Mouse (Mus musculus) lung, embryonic 15.5 days (tissue): ENCODE measurements at regions not wholly inside any gene's neighbourhood (a gene's known extent, or its start where the extent isn't known, plus 50 kb on each side); places are given as distances from the start of the nearest gene placed in this dataset.
"Not testable (repeated sequence)": the region's sequence is repeated elsewhere in the genome, so short reads cannot be mapped to it uniquely, and the experiment has no call there.

Experiments
- ATAC-seq: fragments of 200-750 bp; cut with Nextera tagmentation; 2 replicates; pipeline ENCODE4 v1.8.0; 2017; ENCODE audit warnings: moderate number of reproducible peaks, borderline replicate concordance; ENCODE audit not compliant: low FRiP score, low TSS enrichment; ENCODE audit errors: extremely low read depth
- H3K27ac ChIP-seq: fragments of 300-500 bp; sonication (generic); 2 replicates; pipeline ENCODE4 v1.5.1; 2015; ENCODE audit warnings: moderate library complexity, mild to moderate bottlenecking, inconsistent platforms
- H3K27me3 ChIP-seq: fragments of 300-500 bp; sonication (generic); 2 replicates; pipeline ENCODE4 v1.6.1; 2015; ENCODE audit warnings: inconsistent platforms
- H3K36me3 ChIP-seq: fragments of 300-500 bp; sonication (generic); 2 replicates; pipeline ENCODE4 v1.6.1; 2015; ENCODE audit warnings: inconsistent platforms
- H3K4me1 ChIP-seq: fragments of 300-500 bp; sonication (generic); 2 replicates; pipeline ENCODE4 v1.6.1; 2015; ENCODE audit warnings: inconsistent platforms
- H3K4me2 ChIP-seq: fragments of 300-500 bp; sonication (generic); 2 replicates; pipeline ENCODE4 v1.6.1; 2015; ENCODE audit warnings: inconsistent platforms, mild to moderate bottlenecking, moderate library complexity
- H3K4me3 ChIP-seq: fragments of 300-500 bp; sonication (generic); 2 replicates; pipeline ENCODE4 v1.5.1; 2015; ENCODE audit warnings: mild to moderate bottlenecking, inconsistent platforms
- H3K9ac ChIP-seq: fragments of 300-500 bp; sonication (generic); 2 replicates; pipeline ENCODE4 v1.6.1; 2015; ENCODE audit warnings: inconsistent platforms
- H3K9me3 ChIP-seq: fragments of 300-500 bp; sonication (generic); 2 replicates; pipeline ENCODE4 v1.6.1; 2016; ENCODE audit warnings: inconsistent platforms
- WGBS: fragments of 180-500 bp; shearing (Covaris S2); methylation state at CpG from one replicate; pipeline ENCODE4 v1.1.7; 2015; 5-methylcytosine and 5-hydroxymethylcytosine counted together

DNA sequence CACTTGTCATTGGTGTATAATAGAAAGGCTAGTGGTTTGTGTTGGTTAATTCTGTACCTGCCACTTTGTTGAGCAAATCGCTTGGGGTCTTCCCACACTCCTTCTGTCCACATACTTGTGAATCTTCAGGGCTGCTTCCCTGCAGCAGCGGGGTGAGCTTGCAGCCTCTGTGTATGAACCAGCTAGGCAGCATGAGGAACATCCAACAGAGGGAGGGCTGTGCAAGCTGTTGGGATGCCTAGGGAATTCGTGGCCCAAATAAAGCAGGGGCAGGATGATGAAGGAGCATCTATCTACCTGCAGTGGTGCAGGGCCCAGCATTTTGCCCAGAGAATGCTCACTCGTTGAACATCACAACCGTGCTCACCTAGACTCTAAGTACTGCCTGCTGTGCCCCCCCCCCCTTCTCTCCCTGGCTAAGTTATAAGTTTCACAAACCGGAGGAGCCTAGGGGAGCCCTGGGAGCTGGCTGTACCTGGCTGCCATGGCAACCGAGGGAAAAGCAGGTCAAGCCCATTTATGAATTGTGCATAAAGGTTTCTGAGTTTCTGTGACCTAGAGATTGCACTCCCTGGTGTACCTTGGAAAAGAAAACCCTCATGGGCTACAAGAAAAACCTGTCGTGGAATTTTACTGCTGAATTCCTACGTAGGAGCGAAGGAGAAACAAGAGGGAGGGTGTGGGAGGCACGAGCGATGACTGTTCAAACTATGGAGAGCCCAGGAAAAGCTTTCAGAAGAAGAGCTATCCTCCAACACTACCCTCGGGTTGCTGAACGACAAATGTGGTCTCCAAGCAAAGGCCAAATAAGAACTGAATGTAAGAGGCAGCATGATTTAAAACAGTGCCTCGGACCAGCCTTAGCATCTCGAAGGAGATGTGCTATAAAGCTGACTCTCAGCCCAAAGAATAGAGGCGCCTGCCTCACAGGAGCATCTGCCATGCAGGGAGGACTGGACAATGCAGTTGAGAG is 131.0 kb upstream of the Dapk1 start:
- Histone ChIP-seq H3K27me3 (no peaks in the 10 kb centered on the region), H3K4me1 (no peaks in the 10 kb centered on the region), H3K9me3 (no peaks in the 10 kb centered on the region), H3K4me3 (no peak overlapping the region), H3K4me2 (no peak overlapping the region), H3K36me3 (no peaks in the 10 kb centered on the region), H3K27ac (no peak overlapping the region), H3K9ac (no peak overlapping the region)
- no peak for ATAC-seq
- 59% methylated on average over 17 of the region's 17 CpGs for WGBS

GRCm38 (mm10) chr13:60471602-60472001 is 130.1 kb upstream of the Dapk1 start:
- Histone ChIP-seq H3K4me2 (no peak overlapping the region), H3K27me3 (no peaks in the 10 kb centered on the region), H3K27ac (no peak overlapping the region), H3K9ac (no peak overlapping the region), H3K4me3 (no peak overlapping the region), H3K4me1 (no peaks in the 10 kb centered on the region), H3K9me3 (no peaks in the 10 kb centered on the region), H3K36me3 (no peaks in the 10 kb centered on the region)
- no peak for ATAC-seq
- 86% methylated on average over 5 of the region's 5 CpGs for WGBS

- Histone ChIP-seq H3K36me3 (no peaks in the 10 kb centered on the region), H3K27me3 (peaks cover 9% of the 10 kb centered on the region; the same call in 1 of the 2 replicates), H3K4me1 (peaks cover 23% of the 10 kb centered on the region), H3K9ac (no peak overlapping the region), H3K27ac (no peak overlapping the region), H3K4me3 (no peak overlapping the region), H3K4me2 (no peak overlapping the region), H3K9me3 (no peaks in the 10 kb centered on the region)
- WGBS, result 90% methylated on average over 2 of the region's 2 CpGs
- no peak for ATAC-seq
Observed at GRCm38 (mm10) chr13:60476366-60476765, 125.4 kb upstream of the Dapk1 start.

GRCm38 (mm10) chr13:60478301-60478700 is 123.4 kb upstream of the Dapk1 start:
- Histone ChIP-seq H3K9me3 (no peaks in the 10 kb centered on the region), H3K9ac (no peak overlapping the region), H3K27me3 (peaks cover 9% of the 10 kb centered on the region; the same call in 1 of the 2 replicates), H3K4me2 (no peak overlapping the region), H3K4me1 (peaks cover 25% of the 10 kb centered on the region), H3K27ac (no peak overlapping the region), H3K4me3 (no peak overlapping the region), H3K36me3 (no peaks in the 10 kb centered on the region)
- 75% methylated on average over 6 of the region's 6 CpGs for WGBS
- no peak for ATAC-seq

- H3K4me1 ChIP-seq, result peaks cover 25% of the 10 kb centered on the region
- H3K4me2 ChIP-seq, result peak overlapping the region; percentile 75
- ATAC-seq, result peak; percentile 47; the same call in 1 of the 2 replicates
- H3K9me3 ChIP-seq, result no peaks in the 10 kb centered on the region
- 4% methylated on average over 18 of the region's 18 CpGs for WGBS
- H3K27ac ChIP-seq, result 0 out of 2 replicates have a peak overlapping the region, but pooled peaks have one; percentile 72
- H3K9ac ChIP-seq, result no peak overlapping the region
- peaks cover 9% of the 10 kb centered on the region; the same call in 1 of the 2 replicates for H3K27me3 ChIP-seq
- no peaks in the 10 kb centered on the region for H3K36me3 ChIP-seq
- peak overlapping the region; percentile 37 for H3K4me3 ChIP-seq
Observed at GRCm38 (mm10) chr13:60479043-60479861, 122.5 kb upstream of the Dapk1 start.

DNA sequence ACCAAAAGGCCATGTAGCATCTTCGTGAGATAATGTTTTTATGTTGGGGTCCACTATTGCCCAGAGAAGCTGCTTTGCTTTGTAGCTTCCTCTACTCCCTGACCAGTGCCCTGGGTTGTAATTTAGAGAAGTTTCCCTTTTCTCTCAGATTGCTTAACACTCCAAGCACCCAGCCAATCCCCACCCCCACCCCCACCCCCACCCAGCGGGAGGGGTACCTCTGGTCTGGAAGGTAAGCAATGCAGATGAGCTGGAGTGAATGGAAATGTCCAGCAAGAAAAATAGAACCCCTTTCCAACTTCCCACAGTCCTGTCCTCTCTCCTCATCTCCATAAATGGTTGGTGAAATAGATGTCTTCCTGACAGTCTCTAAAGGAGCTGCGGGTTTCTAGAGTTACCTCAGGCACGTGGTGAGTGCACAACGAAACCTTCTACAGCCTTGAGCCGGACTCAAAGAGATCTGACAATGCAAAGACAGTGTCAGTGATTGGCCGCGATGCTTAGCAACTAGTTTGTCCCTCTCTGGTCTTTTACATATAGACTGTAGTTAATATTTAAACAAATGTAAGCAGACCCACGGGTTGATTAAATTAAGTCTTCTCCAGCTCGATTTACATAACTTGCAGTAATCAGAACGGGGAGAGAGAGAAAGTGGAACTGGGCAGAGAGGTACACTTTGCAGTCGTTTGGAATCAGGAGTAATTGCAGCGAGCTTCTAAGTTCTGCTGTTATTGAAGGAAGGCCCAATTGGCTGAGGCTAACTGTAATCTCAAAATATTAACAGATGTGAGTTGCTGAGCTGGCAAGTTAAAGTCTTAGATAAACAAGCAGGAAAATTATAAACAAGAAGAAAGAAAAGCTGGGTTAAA is 121.7 kb upstream of the Dapk1 start:
- peak overlapping the region; percentile 72 for H3K27ac ChIP-seq

GRCm38 (mm10) chr13:60480731-60481431 is 120.9 kb upstream of the Dapk1 start:
- Histone ChIP-seq H3K9ac (peak overlapping the region; percentile 31; the same call in 1 of the 2 replicates), H3K9me3 (no peaks in the 10 kb centered on the region), H3K27ac (peak overlapping the region; percentile 72), H3K36me3 (no peaks in the 10 kb centered on the region), H3K4me1 (peaks cover 25% of the 10 kb centered on the region), H3K4me3 (peak overlapping the region; percentile 25), H3K4me2 (peak overlapping the region; percentile 75), H3K27me3 (peaks cover 9% of the 10 kb centered on the region; the same call in 1 of the 2 replicates)
- WGBS, result 9% methylated on average over 21 of the region's 21 CpGs
- ATAC-seq, result peak; percentile 59

More for the DNA sequence above, 121.7 kb upstream of the Dapk1 start:
- ATAC-seq, result peak; percentile 44; the same call in 1 of the 2 replicates
- 7% methylated on average over 13 of the region's 13 CpGs for WGBS
- peaks cover 25% of the 10 kb centered on the region for H3K4me1 ChIP-seq
- peaks cover 9% of the 10 kb centered on the region; the same call in 1 of the 2 replicates for H3K27me3 ChIP-seq
- H3K36me3 ChIP-seq, result no peaks in the 10 kb centered on the region
- H3K4me2 ChIP-seq, result peak overlapping the region; percentile 75
- H3K4me3 ChIP-seq, result peak overlapping the region; percentile 25
- no peak overlapping the region for H3K9ac ChIP-seq
- H3K9me3 ChIP-seq, result no peaks in the 10 kb centered on the region

DNA sequence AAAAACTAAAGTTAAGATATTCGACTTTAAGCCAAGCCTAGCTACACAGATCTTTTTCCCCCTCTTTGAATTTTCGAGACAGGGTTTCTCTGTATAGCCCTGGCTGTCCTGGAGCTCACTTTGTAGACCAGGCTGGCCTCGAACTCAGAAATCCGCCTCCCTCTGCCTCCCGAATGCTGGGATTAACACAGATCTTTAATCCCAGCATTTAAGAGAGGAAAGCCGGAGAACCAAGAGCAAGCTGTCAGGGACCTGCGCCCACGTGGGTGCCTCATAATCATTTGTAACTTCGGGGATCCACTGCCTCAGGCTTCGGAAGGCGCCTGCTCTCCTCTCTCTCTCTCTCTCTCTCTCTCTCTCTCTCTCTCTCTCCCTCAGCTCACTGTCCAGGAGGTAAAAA is 120.3 kb upstream of the Dapk1 start:
- H3K9ac ChIP-seq, H3K9me3 ChIP-seq, H3K27me3 ChIP-seq, ATAC-seq, H3K36me3 ChIP-seq: not testable (repeated sequence)
- WGBS, result 67% methylated on average over 11 of the region's 11 CpGs
- peak overlapping the region; percentile 72 for H3K27ac ChIP-seq
- peak overlapping the region; percentile 75; the same call in 1 of the 2 replicates for H3K4me2 ChIP-seq
- H3K4me3 ChIP-seq, result 0 out of 2 replicates have a peak overlapping the region, but pooled peaks have one; percentile 25
- H3K4me1 ChIP-seq, result peaks cover 29% of the 10 kb centered on the region

GRCm38 (mm10) chr13:60481946-60482345 is 119.8 kb upstream of the Dapk1 start:
- Histone ChIP-seq H3K4me1 (peaks cover 29% of the 10 kb centered on the region), H3K27me3 (peaks cover 9% of the 10 kb centered on the region; the same call in 1 of the 2 replicates), H3K9me3 (no peaks in the 10 kb centered on the region), H3K27ac (no peak overlapping the region), H3K9ac (no peak overlapping the region), H3K4me3 (no peak overlapping the region), H3K36me3 (no peaks in the 10 kb centered on the region), H3K4me2 (no peak overlapping the region)
- ATAC-seq, result no peak
- 93% methylated on average over 6 of the region's 6 CpGs for WGBS

DNA sequence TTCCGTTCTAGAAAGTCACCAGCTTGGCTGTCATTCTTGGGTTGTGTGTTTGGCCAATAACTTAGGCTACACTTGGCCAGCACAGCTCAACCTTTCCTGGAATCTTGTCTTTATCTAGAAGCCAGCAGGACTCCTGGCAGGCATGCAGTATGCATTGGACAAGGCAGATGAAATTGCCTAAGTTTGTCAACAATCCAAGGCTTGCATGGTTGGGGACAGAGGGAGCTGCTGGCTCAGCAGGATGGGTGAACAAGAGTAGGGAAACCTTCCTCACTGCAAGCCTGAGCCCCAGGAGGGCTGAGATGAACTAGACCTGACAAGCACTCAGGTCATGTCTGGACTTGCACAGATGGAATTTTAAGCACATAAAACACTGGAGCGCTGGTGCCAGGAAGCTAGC is 115.6 kb upstream of the Dapk1 start:
- H3K9me3 ChIP-seq, result no peaks in the 10 kb centered on the region
- peak overlapping the region; percentile 20; the same call in 1 of the 2 replicates for H3K27ac ChIP-seq
- peaks cover 24% of the 10 kb centered on the region for H3K4me1 ChIP-seq
- H3K4me3 ChIP-seq, result no peak overlapping the region
- H3K36me3 ChIP-seq, result no peaks in the 10 kb centered on the region
- 60% methylated on average over 2 of the region's 2 CpGs for WGBS
- H3K4me2 ChIP-seq, result no peak overlapping the region
- no peak overlapping the region for H3K9ac ChIP-seq
- H3K27me3 ChIP-seq, result 0 out of 2 replicates have a peak, but pooled peaks cover under 1% of the 10 kb centered on the region
- ATAC-seq, result no peak
